Mouse (Mus musculus): ENCODE measurements around the gene Plxdc2.
"Not testable (repeated sequence)": the region's sequence is repeated elsewhere in the genome, so short reads cannot be mapped to it uniquely, and the experiment has no call there.

Gene Plxdc2

GRCm38 (mm10) chr2:16749302-16749909, 393.3 kb downstream of the Plxdc2 start:
- no peak for DNase-seq (ENCODE audit: low read depth, low spot score)

- DNase-seq (ENCODE audit: low read depth, low spot score), result no peak
Measured at GRCm38 (mm10) chr2:16757158-16757557, 401.1 kb downstream of the Plxdc2 start.

- DNase-seq (ENCODE audit: low read depth, low spot score), result no peak
Measured at GRCm38 (mm10) chr2:16759766-16760165, 403.7 kb downstream of the Plxdc2 start.

- DNase-seq (ENCODE audit: low read depth, low spot score), result not testable (repeated sequence)
Measured at GRCm38 (mm10) chr2:16769149-16769548, 413.0 kb downstream of the Plxdc2 start.

- DNase-seq (ENCODE audit: low read depth, low spot score), result no peak
Measured at GRCm38 (mm10) chr2:16773398-16774113, 417.5 kb downstream of the Plxdc2 start.

GRCm38 (mm10) chr2:16774114-16774433, 418.0 kb downstream of the Plxdc2 start:
- DNase-seq (ENCODE audit: low read depth, low spot score), result no peak

- DNase-seq (ENCODE audit: low read depth, low spot score), result no peak
Measured at GRCm38 (mm10) chr2:16795283-16795682, 439.2 kb downstream of the Plxdc2 start.
